Mouse (Mus musculus) stomach, postnatal 0 days (tissue): Measurements from ENCODE around the gene Ovca2.

ENCODE experiments used
- CTCF ChIP-seq: IDR thresholded peaks from 2 replicates; pipeline ENCODE4 v1.5.1; 2016; ENCODE audit warnings: antibody characterized with exemption, low read depth, mild to moderate bottlenecking, moderate library complexity
- EP300 ChIP-seq: optimal IDR thresholded peaks from 2 replicates; pipeline ENCODE3; 2016; ENCODE audit warnings: antibody characterized with exemption

DNA sequence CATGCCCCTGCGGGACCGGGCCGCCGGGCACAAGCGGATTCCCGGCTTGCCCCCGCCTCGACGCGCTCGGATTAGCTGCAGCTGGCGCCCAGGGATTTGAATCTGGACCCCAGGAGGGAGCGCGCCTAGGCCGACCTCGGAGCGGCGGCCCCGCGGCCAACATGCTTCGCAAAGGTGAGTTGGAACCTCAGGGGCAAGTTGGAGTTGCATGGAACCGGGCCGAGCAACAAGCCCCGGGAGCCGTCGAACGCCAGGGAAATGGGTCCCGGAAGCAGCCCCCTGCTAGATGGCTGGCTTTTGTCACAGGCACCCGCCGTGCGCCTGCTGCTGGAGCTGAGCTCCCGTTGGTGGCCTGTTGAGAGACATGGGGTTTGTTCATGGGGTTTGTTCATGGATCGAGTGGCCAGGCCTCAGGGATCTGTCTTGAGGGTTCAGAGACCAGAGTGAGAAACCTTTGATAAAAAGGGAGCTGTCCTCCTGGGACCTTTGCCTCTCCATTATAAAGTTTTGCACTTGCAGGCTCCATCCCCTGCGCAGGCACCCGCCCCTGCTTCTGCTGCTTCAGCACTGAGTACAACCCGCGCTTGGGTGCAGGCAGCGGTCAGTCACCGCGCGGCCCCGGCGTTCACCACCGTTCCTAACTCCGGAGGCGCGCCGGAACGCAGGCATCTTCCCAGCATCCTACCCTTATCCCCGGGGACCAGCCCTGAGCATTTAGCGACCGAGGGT is 15.7 kb upstream of the Ovca2 start:
- TF ChIP-seq CTCF = no peak
- TF ChIP-seq EP300 = no peak
